Mouse (Mus musculus): ENCODE results near the gene Gm21961.

- TF ChIP-seq CTCF (IDR thresholded peaks at IDR 0.05; ENCODE audit: extremely low read depth, insufficient read depth, insufficient read length, insufficient replicate concordance) (no peak), POLR2A (IDR thresholded peaks at IDR 0.05; ENCODE audit: low read depth, low read length) (no peak)
These were observed 34.7 kb downstream of the Gm21961 start for GRCm38 (mm10) chr15:64979976-64980375.

Measured in spleen, adult 2 months (tissue).